Mouse (Mus musculus) mature B cell (primary cell): Measurements from ENCODE around the gene Gxylt1.
"Not testable (repeated sequence)": the region's sequence is repeated elsewhere in the genome, so short reads cannot be mapped to it uniquely, and the experiment has no call there.

Experiments
- in situ Hi-C: fragments of 300-500 bp; cut with MboI; formaldehyde crosslinking; loops from 2 replicates; pipeline ENCODE4 v1.14.3; 2019

The Gxylt1 gene

DNA sequence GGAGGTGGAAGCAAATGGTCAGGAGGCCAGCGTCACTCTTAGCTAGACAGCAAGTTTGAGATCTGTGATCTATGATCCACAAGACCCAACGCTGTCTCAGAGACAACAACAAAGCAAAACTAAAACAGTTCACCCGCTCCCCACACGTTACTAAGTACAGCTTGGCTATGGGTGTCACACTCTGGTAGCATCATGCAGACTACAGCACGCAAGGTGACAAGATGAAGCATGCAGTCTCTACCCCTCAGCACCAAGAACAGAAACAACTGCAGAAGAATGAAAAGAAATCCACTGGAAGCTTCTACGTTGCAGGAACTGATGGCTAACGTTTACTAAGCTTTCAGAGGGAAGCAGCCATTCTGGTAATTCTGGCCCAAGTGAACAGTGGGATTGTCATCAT, 11.4 kb downstream of the Gxylt1 start:
- in situ Hi-C loops, result no loop called here

DNA sequence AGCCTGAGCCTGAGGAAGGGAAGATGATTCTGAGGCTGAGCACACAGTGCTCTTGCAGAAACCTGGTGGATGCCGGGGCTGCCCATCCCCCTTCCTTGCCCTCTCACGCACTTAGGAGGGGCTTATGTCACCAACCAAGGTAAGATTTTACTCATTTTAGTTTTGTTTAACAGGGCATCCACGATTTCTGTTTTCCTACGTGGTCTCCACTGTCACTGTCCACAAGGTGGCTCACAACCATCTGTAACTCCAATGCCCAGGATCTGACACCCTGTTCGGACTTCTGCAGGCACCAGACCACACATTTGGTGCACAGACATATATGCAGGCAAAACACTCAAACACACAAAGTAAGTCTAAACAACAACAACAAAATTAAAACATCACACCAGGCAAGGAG, 12.2 kb downstream of the Gxylt1 start:
- in situ Hi-C loops, result no loop called here

DNA sequence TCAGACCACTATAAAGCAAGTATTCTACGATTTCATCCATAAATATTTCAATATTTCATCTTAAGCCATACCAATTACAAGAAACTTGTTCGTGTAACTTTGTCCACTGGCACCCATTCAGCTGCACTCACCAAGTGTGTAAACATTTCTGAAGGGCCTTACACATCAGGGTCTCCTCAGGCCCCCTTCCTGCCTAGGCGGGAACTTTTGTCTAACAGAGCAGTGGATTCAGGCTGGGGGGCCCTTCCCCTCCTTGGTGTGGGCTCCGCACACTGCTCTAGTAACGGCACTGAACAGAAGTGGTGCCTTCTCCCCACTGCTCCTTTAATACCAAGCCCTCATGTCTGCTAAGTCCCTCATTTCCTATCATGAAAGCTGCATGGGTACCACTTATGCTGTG, 12.7 kb downstream of the Gxylt1 start:
- in situ Hi-C loops, result no loop called here

DNA sequence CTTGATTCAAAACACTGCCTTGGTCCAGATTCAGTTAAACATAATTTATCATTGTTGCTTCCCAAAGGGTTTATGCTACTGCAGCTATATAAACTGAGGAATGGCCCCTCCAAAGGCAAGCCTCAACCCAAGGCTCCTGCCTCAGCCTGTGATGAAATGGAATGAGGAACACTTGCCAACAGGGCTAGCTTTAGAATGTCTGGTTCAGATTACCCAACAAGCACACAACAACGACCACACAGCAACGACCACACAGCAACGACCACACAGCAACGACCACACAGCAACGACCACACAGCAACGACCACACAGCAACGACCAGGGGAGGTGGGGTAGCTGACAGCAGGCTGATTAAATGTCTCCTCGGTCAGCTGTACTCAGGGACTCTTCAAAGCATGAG, 15.0 kb downstream of the Gxylt1 start:
- in situ Hi-C loops, result no loop called here

DNA sequence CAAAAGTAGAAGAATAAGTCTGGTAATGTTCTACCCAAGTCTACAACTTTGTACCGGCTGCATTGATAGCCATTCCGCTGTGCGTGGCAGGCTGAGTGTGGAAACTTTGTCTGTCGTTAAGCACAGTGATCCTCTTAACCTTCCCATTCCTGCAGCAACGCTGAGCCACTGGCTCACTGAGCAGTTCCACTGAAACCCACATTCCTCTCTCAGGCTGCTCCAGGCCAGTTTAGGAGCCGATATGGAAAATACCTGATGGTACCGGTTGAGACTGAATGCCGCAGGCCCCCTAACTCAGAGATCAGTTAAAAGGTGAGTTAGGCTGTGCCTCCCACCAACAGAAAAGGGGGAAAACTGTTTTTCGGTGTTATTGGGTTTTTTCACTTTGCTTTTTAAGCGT, 19.7 kb downstream of the Gxylt1 start:
- in situ Hi-C loops, result no loop called here

DNA sequence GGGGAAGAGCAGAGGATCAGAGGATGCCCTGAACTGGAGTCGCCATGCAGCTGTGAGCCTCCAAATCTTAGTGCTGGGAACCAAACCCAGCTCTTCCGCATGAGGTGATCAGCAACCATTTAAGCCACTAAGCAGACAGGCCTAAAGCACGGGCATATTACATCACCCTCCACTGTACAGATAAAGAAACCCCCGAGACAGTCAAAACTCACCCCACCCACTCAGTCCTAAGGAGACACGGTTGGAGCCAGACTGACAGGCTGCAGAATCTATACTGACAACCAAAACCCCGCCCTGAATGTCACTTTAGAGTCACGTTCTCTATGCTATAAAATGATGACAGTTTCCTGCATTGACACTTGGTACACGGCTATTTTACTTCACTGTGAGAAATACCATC, 21.8 kb downstream of the Gxylt1 start:
- in situ Hi-C loops, result no loop called here

DNA sequence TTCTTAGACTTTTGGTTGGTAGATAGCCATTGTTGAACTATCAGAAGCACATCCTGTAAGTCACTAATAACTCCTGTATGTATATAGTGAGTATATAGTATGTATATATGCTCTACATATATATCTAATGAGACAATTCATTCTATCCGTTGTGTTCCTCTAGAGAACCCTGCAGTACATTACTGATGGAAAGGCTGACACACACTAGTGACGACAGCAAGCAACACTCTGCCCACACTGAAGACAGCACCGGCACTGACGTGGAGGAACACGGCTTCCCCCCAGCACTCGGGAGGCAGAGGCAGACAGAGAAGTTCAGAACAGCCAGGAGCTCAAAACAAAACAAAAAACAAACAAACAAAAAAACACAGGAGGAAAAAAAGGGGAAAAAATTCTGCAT, 22.6 kb downstream of the Gxylt1 start:
- in situ Hi-C loops, result no loop called here

DNA sequence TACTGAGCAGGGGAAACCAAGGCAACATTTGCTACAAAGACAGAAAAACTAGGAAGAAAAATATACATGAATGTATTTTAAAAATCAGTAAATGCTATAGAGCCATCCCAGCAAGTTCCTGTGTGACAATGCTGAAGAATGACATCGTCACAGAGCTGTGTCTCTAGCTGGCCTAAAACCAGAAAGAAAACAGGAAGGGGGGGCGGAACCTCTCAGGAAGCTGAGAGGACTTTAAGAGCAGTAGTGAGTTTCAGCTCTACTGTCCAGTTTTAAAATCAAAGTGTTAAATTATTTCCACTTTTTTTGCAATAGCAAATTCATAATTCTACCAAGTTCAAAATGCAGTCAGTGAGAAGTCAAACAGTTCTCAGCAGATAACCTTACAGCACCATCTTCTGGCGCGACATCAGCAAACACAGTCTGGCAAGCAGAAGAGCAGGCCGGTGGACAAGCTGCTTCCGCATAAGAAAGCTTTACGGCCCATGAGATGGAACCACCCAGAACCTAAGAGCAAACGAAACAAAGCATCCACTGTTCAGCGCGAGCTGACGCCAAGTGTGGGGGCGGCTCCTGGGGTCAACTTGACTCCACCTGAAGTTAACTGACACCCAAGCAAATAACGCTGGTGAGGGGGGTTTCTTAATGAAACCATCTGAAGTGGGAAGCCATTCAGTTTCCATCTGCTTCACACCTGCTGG, 23.3 kb downstream of the Gxylt1 start:
- in situ Hi-C loops, result no loop called here

DNA sequence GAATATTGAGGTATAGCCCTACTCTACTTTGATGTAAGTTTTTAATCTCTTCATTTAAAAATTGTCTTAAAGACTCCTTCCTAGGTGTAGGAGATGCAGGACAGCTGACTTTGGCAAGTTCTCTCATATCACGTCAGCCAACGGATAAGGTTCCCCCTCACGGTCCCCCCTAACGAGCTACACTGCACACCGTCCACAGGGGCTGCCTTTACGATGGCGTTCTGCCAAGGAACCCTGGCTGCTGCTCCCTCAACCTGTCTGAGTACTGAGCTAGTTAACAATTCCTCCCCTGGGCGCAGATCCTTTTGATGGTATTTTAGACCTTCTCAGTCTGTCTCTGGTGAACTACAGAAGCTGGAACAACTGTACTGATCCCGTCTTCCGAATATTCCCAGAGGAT, 31.8 kb downstream of the Gxylt1 start:
- in situ Hi-C loops, result no loop called here

DNA sequence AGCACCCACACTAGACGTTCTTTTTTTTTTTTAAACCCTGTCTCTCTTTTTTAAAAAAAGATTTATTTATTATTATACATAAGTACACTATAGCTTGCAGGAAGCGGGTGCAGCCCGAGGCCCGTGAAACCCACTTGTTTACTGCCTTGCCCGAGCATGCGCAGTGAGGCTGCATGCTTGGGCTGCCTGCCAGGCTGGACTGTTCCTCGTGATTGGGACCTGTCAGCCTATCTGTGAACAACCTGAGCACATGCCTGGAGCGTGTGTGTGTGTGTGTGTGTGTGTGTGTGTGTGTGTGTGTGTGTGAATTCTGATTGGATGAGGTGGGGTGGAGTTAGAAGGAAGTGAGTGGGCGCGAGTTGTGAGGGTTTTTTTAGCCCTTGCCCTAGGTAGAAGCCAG, 38.5 kb downstream of the Gxylt1 start:
- in situ Hi-C loops, result not testable (repeated sequence)

DNA sequence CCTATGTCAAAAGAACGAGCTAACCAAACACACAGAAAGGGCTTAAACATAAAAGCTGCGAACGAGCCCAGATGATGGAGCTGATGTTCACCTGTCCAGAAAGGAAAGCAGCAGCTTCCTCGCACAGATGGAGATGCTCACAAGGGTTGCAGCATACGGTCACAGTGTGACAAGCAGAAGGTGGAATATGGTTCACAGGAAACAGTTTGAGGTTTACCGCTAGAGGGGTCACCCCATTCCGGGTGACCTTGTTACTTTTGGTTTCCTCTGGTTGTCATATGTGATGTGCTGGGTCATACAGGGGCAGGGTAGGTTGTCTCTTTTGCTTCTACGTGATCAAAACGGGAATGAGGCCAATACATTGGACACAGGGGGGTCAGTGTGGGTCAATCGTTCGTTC, 46.0 kb downstream of the Gxylt1 start:
- in situ Hi-C loops, result no loop called here

DNA sequence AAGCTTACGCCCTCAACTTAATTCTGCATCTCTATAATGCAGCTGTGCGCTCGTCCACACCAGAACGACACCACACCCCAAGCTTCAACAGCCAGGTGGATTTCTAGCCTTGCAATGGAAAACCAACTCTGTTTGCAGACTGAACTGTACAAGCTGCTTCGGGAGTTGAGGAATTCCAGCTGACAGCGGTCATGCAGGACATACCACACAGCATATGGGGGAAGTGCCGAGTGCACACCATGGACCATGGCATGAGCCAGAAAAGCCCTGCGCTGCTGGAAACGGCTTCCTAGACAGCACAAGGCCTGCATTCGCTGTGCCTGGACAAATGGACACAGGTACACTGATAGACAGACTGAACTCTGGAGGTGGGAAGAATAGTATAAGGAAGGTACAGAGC, 46.6 kb downstream of the Gxylt1 start:
- in situ Hi-C loops, result no loop called here

DNA sequence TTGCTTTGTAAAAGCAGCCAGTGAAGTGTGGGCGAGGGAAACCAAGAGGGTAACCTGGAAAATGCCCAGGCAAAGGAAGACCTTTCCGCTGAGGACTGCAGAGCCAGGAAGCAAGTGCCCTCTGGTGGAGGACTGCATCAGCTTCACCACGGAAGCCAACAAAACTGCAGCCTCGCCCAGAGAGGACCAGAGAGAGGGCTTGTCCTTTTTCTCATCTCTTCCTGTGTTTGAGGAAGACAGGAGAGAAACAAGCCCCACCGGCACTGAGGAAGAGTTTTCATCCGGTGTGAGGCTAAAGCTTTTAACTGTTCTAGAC, 47.3 kb downstream of the Gxylt1 start:
- in situ Hi-C loops, result no loop called here

DNA sequence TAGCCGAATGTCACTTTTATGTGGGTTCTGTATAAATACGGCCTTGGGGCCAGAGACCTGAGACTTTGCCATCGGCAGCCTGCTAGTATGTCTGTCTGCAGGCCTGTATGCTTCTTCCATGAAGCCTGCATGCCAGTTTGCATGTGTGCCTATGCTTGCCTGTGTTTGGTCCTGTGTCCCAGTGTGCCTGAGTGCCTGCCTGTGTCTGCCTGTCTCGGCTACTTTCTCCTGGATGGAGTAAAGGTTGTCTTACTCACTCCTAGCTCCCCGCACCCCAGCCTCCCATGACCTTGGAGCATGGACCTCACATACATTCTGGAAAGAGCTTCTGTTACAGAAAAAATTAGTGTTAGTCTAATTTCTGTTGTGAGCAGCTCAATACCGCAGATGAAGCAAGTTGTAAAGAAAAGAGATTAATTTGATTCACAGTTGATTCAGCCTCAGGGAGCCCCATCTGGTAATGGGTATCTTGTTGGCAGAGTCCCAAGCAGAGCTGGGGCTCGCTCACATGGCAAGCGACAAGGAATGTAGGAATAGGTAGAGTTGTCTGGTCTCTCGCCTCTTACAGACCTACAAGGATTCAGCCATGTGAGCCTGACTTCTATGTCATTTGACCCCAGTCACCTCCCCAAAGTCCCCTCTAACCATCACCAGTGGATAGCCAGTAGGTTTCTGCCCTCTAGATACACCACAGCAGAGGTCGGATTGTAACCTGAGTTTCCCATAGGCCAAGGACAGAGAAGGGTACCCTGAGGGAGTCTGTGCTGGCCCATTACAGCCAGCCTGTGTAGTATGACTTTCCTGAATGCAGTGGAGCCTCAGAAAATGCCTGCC, 47.8 kb downstream of the Gxylt1 start:
- in situ Hi-C loops, result no loop called here

DNA sequence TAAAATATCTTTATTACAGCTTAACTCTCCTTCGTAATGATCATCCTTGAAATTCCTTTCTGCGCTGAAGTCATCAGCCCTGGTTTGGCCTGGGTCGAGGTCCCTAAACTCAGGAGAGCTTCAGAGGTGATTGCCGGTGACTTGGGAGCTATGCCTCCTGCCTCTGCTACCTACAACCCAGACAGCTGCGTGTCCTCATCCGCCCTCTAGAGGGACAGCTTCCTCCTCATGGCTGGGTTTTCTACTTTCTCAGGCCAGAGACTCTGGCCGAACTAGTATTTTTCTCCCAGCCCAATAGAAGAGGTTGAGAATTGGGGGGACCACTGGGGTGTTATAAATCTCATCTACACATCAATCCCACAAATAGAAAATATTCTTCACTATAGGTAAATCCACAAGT, 52.5 kb downstream of the Gxylt1 start:
- in situ Hi-C loops, result loop anchor here (25.0 kb wide), 1 partner anchor 935 kb away; no protein-coding TSS in a partner anchor

DNA sequence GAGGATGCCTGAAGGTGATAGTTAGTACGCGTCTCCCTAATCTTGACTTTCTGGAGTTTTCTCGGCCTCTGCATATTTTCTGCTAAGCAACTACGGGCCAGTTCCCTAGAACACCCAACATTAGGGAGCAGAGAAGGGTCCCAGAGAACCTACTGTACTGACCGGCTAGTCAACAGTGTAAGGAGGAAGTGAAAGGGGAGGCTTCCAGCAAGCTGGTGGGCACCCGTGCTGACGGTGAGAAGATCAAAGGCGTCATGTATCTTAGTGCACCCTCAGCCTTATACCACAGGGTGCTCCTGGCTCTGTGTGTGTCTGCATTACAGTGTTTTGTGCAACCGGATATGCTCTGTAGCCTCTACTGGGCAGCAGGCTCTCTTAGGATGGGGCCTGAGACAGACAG, 62.4 kb downstream of the Gxylt1 start:
- in situ Hi-C loops, result loop anchor here (25.0 kb wide), 1 partner anchor 925 kb away; no protein-coding TSS in a partner anchor

DNA sequence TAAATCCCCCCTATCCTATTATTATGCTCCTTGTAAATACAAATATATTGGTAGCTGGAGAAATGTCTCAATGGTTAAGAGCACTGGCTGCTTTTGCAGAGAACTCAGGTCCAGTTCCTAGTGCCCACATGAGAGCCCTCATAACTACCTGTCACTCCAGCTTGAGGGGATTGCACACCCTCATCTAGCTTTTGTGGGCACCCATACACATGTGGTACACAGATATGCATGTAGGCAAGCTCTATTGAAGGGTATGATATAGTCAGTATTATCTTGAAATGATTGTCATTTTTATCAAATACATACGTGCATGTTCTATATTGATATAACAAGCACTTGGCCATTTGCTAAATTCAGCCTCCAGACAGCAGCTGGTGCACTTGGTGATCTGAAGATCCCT, 70.1 kb downstream of the Gxylt1 start:
- in situ Hi-C loops, result loop anchor here (25.0 kb wide), 1 partner anchor 918 kb away; no protein-coding TSS in a partner anchor

DNA sequence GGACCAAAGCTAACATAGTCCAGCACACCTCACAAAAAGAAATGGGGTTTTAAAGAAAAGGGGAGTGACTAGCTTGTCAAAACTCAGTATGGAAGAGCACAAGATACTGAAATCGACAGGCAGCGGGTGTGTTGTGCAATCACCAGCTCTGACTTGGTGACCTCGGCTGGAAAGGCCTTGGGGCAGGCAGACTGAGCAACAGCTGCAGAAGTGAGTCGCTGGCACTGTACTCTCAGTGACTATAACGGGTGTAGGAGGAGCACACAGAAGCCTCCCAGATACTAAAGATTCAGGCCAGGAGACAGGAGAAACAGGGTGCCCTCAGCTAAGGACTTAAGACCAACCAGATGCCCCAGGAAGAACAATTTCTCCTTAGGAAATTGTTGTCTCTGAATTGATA, 73.0 kb downstream of the Gxylt1 start:
- in situ Hi-C loops, result loop anchor here (25.0 kb wide), 1 partner anchor 915 kb away; no protein-coding TSS in a partner anchor

DNA sequence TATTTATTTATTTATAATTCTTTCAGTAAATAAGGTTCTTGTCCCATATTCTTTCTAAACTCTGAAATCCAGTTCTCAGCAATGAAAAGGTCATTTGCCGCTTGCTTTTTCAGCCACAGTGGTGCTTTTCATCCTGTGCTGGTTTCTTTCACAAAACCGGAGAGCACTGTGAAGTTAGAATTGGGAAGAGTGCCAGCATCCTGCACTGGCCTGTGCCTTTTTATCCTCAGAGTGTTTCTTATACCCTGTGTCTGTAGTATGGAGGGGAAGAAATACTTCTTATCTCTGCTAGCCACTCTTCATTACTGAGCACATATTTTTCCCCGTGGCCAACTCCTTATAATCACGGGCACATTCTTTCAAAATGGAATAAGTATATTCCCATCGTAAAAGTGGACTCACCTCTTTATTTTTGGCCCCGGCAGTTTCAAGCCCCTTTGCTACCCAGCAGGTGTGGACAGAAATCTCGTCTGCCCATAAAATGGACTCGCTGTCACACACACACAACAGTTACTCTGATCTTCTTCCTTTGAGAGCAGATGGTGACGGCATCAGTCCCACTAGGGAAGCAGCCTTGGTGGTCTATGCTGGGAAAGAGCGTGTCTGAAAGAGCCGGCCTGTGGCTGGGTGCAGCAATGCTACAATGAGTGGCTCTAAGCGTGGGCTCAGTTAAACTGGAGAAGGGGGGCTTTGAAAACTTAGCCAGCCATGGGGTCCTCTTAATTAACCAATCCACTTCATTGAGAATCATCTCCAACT, 83.4 kb downstream of the Gxylt1 start:
- in situ Hi-C loops, result no loop called here
